In the genomic region with DNA sequence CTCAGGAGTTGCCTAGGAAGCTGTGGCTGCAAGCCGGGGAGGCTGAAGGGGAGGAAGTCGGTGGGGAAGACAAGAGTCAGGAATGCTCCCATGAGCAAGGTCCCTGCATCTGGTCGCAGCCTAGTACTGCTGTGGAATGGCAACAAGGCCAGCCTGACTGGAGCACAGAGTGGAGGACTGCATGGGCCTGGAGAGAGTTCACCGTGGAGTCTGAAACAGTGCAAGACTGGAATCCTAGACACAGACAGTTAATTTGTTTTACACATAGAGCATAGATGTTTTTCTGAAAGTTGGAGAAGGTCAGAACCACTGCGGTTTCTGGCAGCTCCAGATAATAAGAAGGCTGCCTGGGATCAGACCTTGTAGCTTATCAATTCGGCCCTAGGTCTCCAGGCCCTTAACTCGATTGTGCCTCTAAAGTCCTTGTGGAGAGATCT, we compare ENCODE assay signal across 9 mouse cellular contexts. TPM values are rescaled to one million over a fixed set of nuclear protein-coding genes. Genes with fewer than 3 reads are reported as not detected.
A peak's percentile ranks its signal among the peaks of the same experiment; 100 is the strongest.
DNase-seq lines count a peak whose midpoint lies in the region; ATAC-seq and TF ChIP-seq lines count a peak whose summit lies in the region.
"Had no signal": no experiment of that assay in that cellular context is flagged by ENCODE, and none has a peak within 500 bp of the region (broad histone marks: within the 10 kb centered on the region; RNA-seq: fewer than 3 reads in every experiment).

No protein-coding gene starts in this region.

- no peak for ATAC-seq in lung, postnatal 0 days
- 0 out of 2 replicates have a peak, but pooled peaks have one; percentile 20 for ATAC-seq in heart, embryonic 15.5 days (replicated peaks; ENCODE audit: insufficient number of reproducible peaks, insufficient read depth, low FRiP score, low read depth)
- no peak for ATAC-seq in inflammation-experienced regulatory T-cells, adult 6 months

- H3K4me3 ChIP-seq in lung, postnatal 0 days (ENCODE audit: low read depth, low read length), result no peak overlapping the region
- no peak overlapping the region for H3K4me3 ChIP-seq in bone marrow, adult 2 months (replicated peaks; ENCODE audit: control insufficient read depth, low read depth, low read length)
- 0 out of 2 replicates have a peak overlapping the region, but pooled peaks have one; percentile 60 for H3K4me3 ChIP-seq in heart, embryonic 15.5 days
- H3K4me3 ChIP-seq: layer of hippocampus, adult 2 months had no signal

- H3K4me2 ChIP-seq in lung, postnatal 0 days (replicated peaks; ENCODE audit: low read depth, low read length), result peak overlapping the region; percentile 68; the same call in 1 of the 2 replicates
- H3K4me2 ChIP-seq in heart, embryonic 15.5 days, result peak overlapping the region; percentile 94

- DNase-seq in lung, postnatal 0 days (ENCODE audit: low spot score), result no peak
- DNase-seq in lung, postnatal 36 days, result no peak
- peak; percentile 40 to 56 for DNase-seq in thymus, adult 18-20 months
- no peak for DNase-seq in layer of hippocampus, postnatal 36 days

- no peak for TF ChIP-seq EP300 in lung, postnatal 0 days (IDR thresholded peaks at IDR 0.05)

- no peak for TF ChIP-seq CTCF in lung, postnatal 0 days (IDR thresholded peaks at IDR 0.05)
- TF ChIP-seq CTCF in bone marrow, adult 2 months (IDR thresholded peaks at IDR 0.05; ENCODE audit: control insufficient read depth, insufficient read depth, low read length), result no peak

- no peak for TF ChIP-seq POLR2A in bone marrow, adult 2 months (IDR thresholded peaks at IDR 0.05; ENCODE audit: borderline replicate concordance, control insufficient read depth, low read depth, low read length)

- no peaks in the 10 kb centered on the region for H3K36me3 ChIP-seq in lung, postnatal 0 days (ENCODE audit: insufficient read depth, low read length)
- no peaks in the 10 kb centered on the region for H3K36me3 ChIP-seq in heart, embryonic 15.5 days
- H3K36me3 ChIP-seq: embryonic facial prominence, embryonic 15.5 days had no signal

- peaks cover 3% of the 10 kb centered on the region; the same call in 1 of the 2 replicates for H3K4me1 ChIP-seq in lung, postnatal 0 days (ENCODE audit: insufficient read depth, low read depth, low read length)
- H3K4me1 ChIP-seq in bone marrow, adult 2 months (ENCODE audit: control insufficient read depth, insufficient read depth, low read length), result no peaks in the 10 kb centered on the region
- peaks cover 21% of the 10 kb centered on the region for H3K4me1 ChIP-seq in heart, embryonic 15.5 days (replicated peaks)

- no peak overlapping the region for H3K27ac ChIP-seq in lung, postnatal 0 days (ENCODE audit: low read length)
- peak overlapping the region; percentile 89 for H3K27ac ChIP-seq in bone marrow, adult 2 months (ENCODE audit: control insufficient read depth, insufficient read depth, low read depth, low read length, poor library complexity)
- H3K27ac ChIP-seq in heart, embryonic 15.5 days, result no peak overlapping the region
- H3K27ac ChIP-seq: embryonic facial prominence, embryonic 15.5 days; layer of hippocampus, adult 2 months had no signal

- no peak overlapping the region for H3K9ac ChIP-seq in lung, postnatal 0 days (replicated peaks; ENCODE audit: low read depth)
- no peak overlapping the region for H3K9ac ChIP-seq in heart, embryonic 15.5 days
- H3K9ac ChIP-seq: embryonic facial prominence, embryonic 15.5 days had no signal

- no peaks in the 10 kb centered on the region for H3K9me3 ChIP-seq in lung, postnatal 0 days (ENCODE audit: low read length)
- H3K9me3 ChIP-seq in heart, embryonic 15.5 days (replicated peaks), result no peaks in the 10 kb centered on the region
- H3K9me3 ChIP-seq: embryonic facial prominence, embryonic 15.5 days had no signal

- 35% methylated on average over 7 of the region's 7 CpGs for WGBS in lung, postnatal 0 days
- 48% methylated on average over 7 of the region's 7 CpGs for WGBS in bone marrow, adult 2 months
- 38% methylated on average over 7 of the region's 7 CpGs for WGBS in heart, embryonic 15.5 days

- 0 out of 2 replicates have a peak, but pooled peaks cover 2% of the 10 kb centered on the region for H3K27me3 ChIP-seq in lung, postnatal 0 days (replicated peaks; ENCODE audit: insufficient read depth, low read length)
- no peaks in the 10 kb centered on the region for H3K27me3 ChIP-seq in heart, embryonic 15.5 days

RNA-seq across cellular contexts. Expression of gene Wapl, which starts 13.4 kb away (rescaled TPM):
- polyA plus RNA-seq in lung, postnatal 0 days (2015; fragmentation: Nextera tagmentation; extraction: Ambion mirVana), result 19.9 and 22.7 TPM in 2 replicates
- 108 and 131 TPM in 2 replicates for polyA plus RNA-seq in bone marrow, adult 2 months (2011; ENCODE audit: insufficient read depth, insufficient read length, low replicate concordance, missing spikeins)
- 13.9 and 16.2 TPM in 2 replicates for polyA plus RNA-seq in heart, embryonic 15.5 days (2015; fragmentation: Nextera tagmentation; extraction: Ambion mirVana)
- 10 to 100 TPM; 54.3 to 54.6 TPM for total RNA-seq in layer of hippocampus, postnatal 36 days (2021)
- 10 to 100 TPM; 46.7 to 54.1 (median 47.0) TPM for polyA plus RNA-seq in inflammation-experienced regulatory T-cells, adult 6 months (2017; shearing (Covaris generic))

Comparison
In these comparisons a context has a peak if more than half of its experiments do, and no peak if none do; other contexts are left out.
1. DNase-seq: peak in thymus, adult 18-20 months (2 of 2); none in lung, postnatal 0 days (single experiment), lung, postnatal 36 days (single experiment) and layer of hippocampus, postnatal 36 days (0 of 2).